Mouse (Mus musculus): ENCODE results near the gene Nav2.

Nav2 gene

GRCm38 (mm10) chr7:49468492-49469205 is 560.1 kb downstream of the Nav2 start:
- DNase-seq = no peak

- DNase-seq = peak; percentile 60
These were observed 562.8 kb downstream of the Nav2 start for GRCm38 (mm10) chr7:49471278-49471677.

GRCm38 (mm10) chr7:49475282-49475681 is 566.8 kb downstream of the Nav2 start:
- no peak for DNase-seq

- no peak for DNase-seq
These were observed 567.6 kb downstream of the Nav2 start for GRCm38 (mm10) chr7:49476163-49476562.

- peak; percentile 64 for DNase-seq
These were observed 568.1 kb downstream of the Nav2 start for GRCm38 (mm10) chr7:49476666-49477065.

GRCm38 (mm10) chr7:49477076-49477975 is 568.8 kb downstream of the Nav2 start:
- DNase-seq = no peak

- DNase-seq = no peak
These were observed 569.4 kb downstream of the Nav2 start for GRCm38 (mm10) chr7:49477976-49478349.

GRCm38 (mm10) chr7:49478886-49479285 is 570.4 kb downstream of the Nav2 start:
- DNase-seq = no peak

GRCm38 (mm10) chr7:49480962-49481361 is 572.4 kb downstream of the Nav2 start:
- DNase-seq = no peak

DNA sequence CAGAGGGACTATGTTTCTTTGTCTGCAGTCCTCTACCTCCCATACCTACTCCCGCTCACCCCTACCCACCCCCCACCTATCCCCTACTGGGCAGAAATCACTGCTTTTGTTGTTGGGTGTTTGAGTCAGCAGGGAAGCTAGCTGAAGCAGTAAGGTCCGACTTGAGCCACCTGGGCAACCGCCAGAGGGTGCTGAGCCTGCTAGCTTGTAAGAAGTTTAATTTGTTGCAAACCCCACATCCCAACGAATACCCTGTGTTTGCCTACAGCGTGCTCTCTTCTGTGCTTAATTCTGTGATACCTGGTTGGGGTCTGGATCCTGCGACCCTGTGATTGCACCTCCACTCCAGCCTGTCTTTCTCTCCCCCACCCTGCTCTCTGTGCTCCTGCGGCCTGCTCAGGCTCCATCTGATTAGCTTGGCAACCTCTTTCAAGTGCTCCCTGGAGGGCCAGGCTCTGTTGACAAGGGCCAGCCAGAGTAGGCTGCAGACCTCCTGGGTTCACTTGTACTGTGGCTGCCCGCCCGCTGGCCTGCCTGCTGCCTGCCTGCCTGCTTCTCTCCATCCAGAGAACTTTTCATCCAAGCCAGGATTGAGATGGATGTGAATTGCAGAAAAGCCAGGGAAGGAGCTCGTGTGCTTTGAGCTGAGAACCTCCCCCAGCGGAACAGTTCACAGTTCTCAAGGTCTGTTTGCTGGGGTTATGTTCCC is 575.7 kb downstream of the Nav2 start:
- DNase-seq = no peak

GRCm38 (mm10) chr7:49485292-49485847 is 576.9 kb downstream of the Nav2 start:
- DNase-seq = no peak

- no peak for DNase-seq
These were observed 578.8 kb downstream of the Nav2 start for GRCm38 (mm10) chr7:49487347-49487746.

DNA sequence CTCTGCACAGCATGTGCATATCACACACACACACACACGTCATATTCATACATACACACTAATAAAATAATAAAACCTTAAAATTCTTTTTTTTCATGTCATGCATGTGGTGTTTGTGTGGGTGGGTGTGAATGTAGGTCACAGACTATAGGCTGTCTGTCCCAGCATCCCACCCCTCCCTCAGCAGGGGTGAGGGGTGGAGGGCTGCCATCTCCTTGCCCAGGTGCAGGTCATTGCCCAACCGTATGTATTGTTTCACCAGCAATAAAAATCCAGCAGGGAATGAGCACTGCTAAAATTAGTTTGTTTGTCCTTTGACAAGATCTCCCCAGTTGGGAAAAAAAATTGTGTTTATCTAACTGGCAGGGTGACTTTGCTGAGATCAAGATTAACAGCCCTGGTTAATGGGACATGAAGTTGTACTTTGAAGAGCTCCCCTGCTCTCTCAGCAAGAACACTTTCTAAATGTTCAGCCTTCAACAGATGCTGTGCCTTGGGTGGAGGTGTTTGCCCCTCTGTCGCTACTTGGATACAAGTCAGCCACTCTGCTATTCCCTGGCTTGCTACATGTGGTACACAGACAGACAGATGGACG is 580.1 kb downstream of the Nav2 start:
- peak; percentile 44 for DNase-seq

GRCm38 (mm10) chr7:49490814-49491213 is 582.3 kb downstream of the Nav2 start:
- no peak for DNase-seq

GRCm38 (mm10) chr7:49492622-49493021 is 584.1 kb downstream of the Nav2 start:
- DNase-seq = no peak

DNA sequence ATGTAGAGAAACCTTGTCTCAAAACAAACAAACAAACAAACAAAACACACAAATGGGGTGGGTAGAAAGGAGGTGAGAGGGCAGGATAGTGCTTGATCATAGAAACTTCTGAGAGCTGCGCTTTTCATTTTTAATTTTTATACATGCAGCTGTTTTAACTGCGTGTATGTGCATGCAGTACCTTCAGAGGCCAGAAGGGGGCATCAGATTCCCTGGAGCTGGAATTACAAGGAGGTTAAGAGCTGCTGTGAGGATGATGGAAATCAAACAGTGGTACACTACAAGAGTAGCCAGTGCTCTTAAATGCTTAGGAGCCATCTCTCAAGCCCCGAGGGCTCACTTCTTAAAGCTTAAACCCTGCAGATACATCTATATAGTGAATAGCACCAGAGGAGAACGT is 584.7 kb downstream of the Nav2 start:
- peak; percentile 55 for DNase-seq

- no peak for DNase-seq
These were observed 586.1 kb downstream of the Nav2 start for GRCm38 (mm10) chr7:49494654-49495053.

- DNase-seq = no peak
These were observed 587.6 kb downstream of the Nav2 start for GRCm38 (mm10) chr7:49496111-49496510.

DNA sequence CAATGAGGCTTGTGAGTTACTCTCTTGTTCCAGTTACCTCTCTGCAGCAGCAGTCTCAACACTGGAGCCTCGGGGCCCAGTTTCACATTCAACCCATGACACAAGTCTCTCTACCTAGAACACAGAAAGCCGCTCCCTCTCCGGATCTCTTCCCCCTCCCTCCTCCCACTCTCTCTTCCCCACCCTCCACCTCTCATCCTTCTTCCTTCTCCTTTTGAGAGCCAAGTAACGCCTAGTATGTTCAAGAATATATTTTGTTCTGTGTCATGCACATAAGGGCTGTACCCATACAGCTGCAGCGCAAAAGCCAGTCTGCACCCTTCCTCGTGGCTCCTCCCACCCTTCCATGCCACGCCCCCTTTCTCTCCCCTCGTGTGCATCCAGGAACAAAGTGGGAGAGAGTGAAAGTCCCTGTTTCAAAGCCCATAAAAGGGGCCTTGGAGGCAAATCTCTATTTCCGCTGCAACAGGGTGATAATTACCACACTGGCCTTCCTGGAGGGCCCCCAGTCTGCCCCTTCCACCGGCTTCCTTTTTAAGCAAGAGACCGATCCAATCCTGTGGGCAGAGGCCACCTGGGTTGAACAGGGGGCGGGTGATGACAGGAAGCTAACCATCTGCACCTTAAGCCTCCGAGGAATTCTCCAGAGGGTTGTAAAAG is 588.4 kb downstream of the Nav2 start:
- peak; percentile 37 for DNase-seq

- DNase-seq = no peak
These were observed 588.9 kb downstream of the Nav2 start for GRCm38 (mm10) chr7:49497426-49497892.

DNA sequence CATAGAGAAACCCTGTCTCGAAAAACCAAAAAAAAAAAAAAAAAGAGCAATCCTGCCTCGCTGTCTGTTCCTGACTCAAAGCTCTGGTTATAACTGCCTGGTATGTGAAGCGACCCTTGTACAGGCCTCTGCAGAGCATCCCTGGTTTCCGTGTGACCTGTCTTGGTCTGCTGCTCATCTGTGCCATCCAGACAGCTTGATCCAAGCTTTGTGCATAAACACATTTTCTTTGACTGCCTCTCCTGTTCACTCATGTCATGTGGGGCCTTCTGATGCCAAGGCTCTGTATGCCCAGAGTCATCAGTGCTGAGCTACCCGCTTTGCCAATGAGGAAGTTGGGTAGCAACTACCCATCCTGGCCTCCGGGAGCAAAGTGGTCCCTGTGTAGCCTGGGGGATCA is 591.1 kb downstream of the Nav2 start:
- no peak for DNase-seq

DNA sequence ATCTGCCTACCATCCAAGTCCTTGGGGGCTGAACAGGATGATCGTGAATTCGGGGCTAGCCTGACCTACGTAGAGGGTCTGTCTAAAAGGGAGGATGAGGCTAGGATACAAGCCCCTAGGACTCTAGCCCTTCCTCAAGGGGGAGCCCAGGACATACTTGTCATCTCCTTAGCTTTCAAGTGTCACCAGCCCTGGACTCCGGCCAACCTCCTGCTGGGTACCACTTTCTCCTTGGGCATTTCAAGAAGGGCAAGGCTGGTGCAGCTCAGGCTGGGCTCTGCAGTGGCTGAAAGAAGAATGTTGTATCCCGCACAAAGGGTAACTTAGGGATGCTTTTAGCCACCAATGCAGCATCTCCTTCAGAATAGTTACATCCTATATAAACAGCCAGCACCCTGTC is 592.4 kb downstream of the Nav2 start:
- no peak for DNase-seq
